Mouse (Mus musculus): ENCODE measurements around the gene Pcdh18. TPM values are rescaled to one million over a fixed set of nuclear protein-coding genes. Genes with fewer than 3 reads are reported as not detected.
A peak's percentile ranks its signal among the peaks of the same experiment; 100 is the strongest.

The Pcdh18 gene
- polyA plus RNA-seq, 1 experiment from 2014 or later, result 53.3 TPM

GRCm38 (mm10) chr3:49757626-49758019, 498 bp upstream of the Pcdh18 start:
- peak overlapping the region; percentile 83 for H3K4me2 ChIP-seq (ENCODE audit: low read length)
- H3K36me3 ChIP-seq (ENCODE audit: control insufficient read depth, insufficient read depth, low read length), result peaks cover 5% of the 10 kb centered on the region; the same call in 1 of the 2 replicates
- peak overlapping the region; percentile 64 for H3K4me3 ChIP-seq (replicated peaks; ENCODE audit: low read depth, low read length)
- peaks cover 16% of the 10 kb centered on the region for H3K4me1 ChIP-seq (ENCODE audit: control insufficient read depth, insufficient read depth, low read length)
- no peaks in the 10 kb centered on the region for H3K27me3 ChIP-seq (ENCODE audit: control insufficient read depth, insufficient read depth, low read length)
- whole genome bisulfite sequencing, result 0% methylated on average over 6 of the region's 6 CpGs
- ATAC-seq (ENCODE audit: low FRiP score, low TSS enrichment) (0 out of 2 replicates have a peak, but pooled peaks have one; percentile 15), DNase-seq (peak; percentile 77)
- H3K27ac ChIP-seq (replicated peaks; ENCODE audit: low read depth, low read length), result peak overlapping the region; percentile 82
- H3K9me3 ChIP-seq (ENCODE audit: control insufficient read depth, low read length), result no peaks in the 10 kb centered on the region
- peak overlapping the region; percentile 73 for H3K9ac ChIP-seq (replicated peaks; ENCODE audit: low read length)

DNA sequence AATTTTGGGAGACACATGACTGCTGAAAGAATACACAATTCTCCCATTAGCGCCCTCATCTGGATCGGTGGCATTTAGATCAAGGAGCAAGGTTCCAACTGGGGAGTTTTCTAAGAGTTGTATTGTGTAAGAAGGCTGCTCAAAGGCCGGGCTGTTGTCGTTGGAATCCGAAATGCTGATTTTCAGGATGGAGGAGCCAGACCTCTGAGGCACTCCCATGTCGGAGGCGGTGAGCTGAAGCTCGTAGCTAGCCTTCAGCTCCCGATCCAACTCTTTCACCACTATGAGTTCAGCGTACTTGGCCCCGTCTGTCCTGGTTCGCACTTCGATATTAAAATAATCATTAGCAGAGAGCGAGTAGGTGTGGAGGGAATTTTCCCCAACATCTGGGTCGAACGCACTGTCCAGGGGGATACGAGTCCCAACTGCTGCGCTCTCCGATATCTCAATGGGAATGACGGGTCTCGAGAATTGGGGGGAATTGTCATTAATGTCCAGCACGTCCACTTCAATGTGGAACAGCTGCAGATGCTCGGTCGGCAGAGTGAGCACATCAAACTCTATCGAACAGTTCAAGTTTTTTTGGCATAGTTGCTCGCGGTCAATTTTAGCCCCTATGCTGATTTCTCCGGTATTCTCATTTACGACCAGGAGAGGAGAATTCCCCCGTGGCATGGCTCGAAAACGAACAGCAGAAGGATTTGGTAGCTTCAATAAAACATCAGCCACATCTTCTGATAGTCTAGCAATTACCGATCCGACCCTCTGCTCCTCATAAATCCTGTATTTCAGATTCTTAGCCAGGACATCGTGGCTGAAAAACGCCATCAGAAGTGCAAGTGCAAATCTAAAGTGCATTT, 909 bp downstream of the Pcdh18 start:
- WGBS, result under 1% methylated on average over 36 of the region's 36 CpGs
- peak overlapping the region; percentile 64 for H3K4me3 ChIP-seq (replicated peaks; ENCODE audit: low read depth, low read length)
- DNase-seq, result peak; percentile 79
- peak overlapping the region; percentile 82 for H3K27ac ChIP-seq (replicated peaks; ENCODE audit: low read depth, low read length)
- H3K9ac ChIP-seq (replicated peaks; ENCODE audit: low read length), result peak overlapping the region; percentile 73
- no peak for ATAC-seq (ENCODE audit: low FRiP score, low TSS enrichment)
- H3K9me3 ChIP-seq (ENCODE audit: control insufficient read depth, low read length), result no peaks in the 10 kb centered on the region
- H3K4me2 ChIP-seq (ENCODE audit: low read length), result peak overlapping the region; percentile 83
- no peaks in the 10 kb centered on the region for H3K27me3 ChIP-seq (ENCODE audit: control insufficient read depth, insufficient read depth, low read length)
- peaks cover 11% of the 10 kb centered on the region for H3K36me3 ChIP-seq (ENCODE audit: control insufficient read depth, insufficient read depth, low read length)
- H3K4me1 ChIP-seq (ENCODE audit: control insufficient read depth, insufficient read depth, low read length), result peaks cover 28% of the 10 kb centered on the region

DNA sequence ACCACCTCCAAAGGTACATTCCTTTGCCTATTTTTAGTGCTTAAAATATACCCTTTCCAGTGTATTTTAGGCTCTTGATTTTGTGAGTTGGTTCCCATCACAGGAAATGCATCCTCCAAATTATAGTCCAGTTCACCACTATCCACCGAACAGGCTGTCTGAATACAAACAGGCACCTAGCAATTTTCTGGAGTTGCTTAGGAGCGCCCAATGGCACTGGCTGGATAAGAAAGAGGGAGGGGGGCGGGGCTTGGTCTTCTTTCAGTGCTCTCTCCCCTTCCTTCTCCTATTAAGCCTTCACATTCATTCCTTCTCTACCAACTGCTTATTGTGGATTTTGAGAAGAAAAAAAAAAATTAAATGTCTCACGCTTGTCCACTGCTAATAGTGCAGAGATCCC, 4.4 kb downstream of the Pcdh18 start:
- peak overlapping the region; percentile 64 for H3K4me3 ChIP-seq (replicated peaks; ENCODE audit: low read depth, low read length)
- H3K9ac ChIP-seq (replicated peaks; ENCODE audit: low read length), result peak overlapping the region; percentile 10; the same call in 1 of the 2 replicates
- peak overlapping the region; percentile 83 for H3K4me2 ChIP-seq (ENCODE audit: low read length)
- peaks cover 25% of the 10 kb centered on the region for H3K36me3 ChIP-seq (ENCODE audit: control insufficient read depth, insufficient read depth, low read length)
- H3K4me1 ChIP-seq (ENCODE audit: control insufficient read depth, insufficient read depth, low read length), result peaks cover 35% of the 10 kb centered on the region
- 59% methylated on average over 4 of the region's 4 CpGs for WGBS
- ATAC-seq (ENCODE audit: low FRiP score, low TSS enrichment) (no peak), DNase-seq (peak; percentile 51)
- no peaks in the 10 kb centered on the region for H3K9me3 ChIP-seq (ENCODE audit: control insufficient read depth, low read length)
- H3K27ac ChIP-seq (replicated peaks; ENCODE audit: low read depth, low read length), result peak overlapping the region; percentile 5; the same call in 1 of the 2 replicates
- no peaks in the 10 kb centered on the region for H3K27me3 ChIP-seq (ENCODE audit: control insufficient read depth, insufficient read depth, low read length)

GRCm38 (mm10) chr3:49749491-49750284, 7.4 kb downstream of the Pcdh18 start:
- ATAC-seq (ENCODE audit: low FRiP score, low TSS enrichment) (no peak), DNase-seq (no peak)
- H3K4me3 ChIP-seq (replicated peaks; ENCODE audit: low read depth, low read length), result no peak overlapping the region
- peak overlapping the region; percentile 13; the same call in 1 of the 2 replicates for H3K4me2 ChIP-seq (ENCODE audit: low read length)
- peaks cover 40% of the 10 kb centered on the region for H3K36me3 ChIP-seq (ENCODE audit: control insufficient read depth, insufficient read depth, low read length)
- no peak overlapping the region for H3K9ac ChIP-seq (replicated peaks; ENCODE audit: low read length)
- peaks cover 30% of the 10 kb centered on the region for H3K4me1 ChIP-seq (ENCODE audit: control insufficient read depth, insufficient read depth, low read length)
- H3K27me3 ChIP-seq (ENCODE audit: control insufficient read depth, insufficient read depth, low read length), result no peaks in the 10 kb centered on the region
- WGBS, result 62% methylated on average over 8 of the region's 8 CpGs
- H3K9me3 ChIP-seq (ENCODE audit: control insufficient read depth, low read length), result no peaks in the 10 kb centered on the region
- H3K27ac ChIP-seq (replicated peaks; ENCODE audit: low read depth, low read length), result no peak overlapping the region

DNA sequence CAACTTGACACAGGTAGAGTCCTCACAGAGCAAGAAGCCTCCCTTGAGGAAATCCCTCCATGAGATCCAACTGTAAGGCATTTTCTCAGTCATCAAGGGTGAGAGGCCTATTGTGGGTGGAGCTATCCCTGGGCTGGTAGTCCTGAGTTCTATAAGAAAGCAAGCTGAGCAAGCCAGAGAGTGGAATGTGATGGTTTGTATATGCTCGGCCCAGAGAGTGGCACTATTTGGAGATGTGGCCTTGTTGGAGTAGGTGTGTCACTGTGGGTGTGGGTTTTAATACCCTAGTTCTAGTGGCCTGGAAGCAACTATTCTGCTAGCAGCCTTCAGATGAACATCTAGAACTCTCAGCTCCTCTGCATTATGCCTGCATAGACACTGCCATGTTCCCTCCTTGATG, 9.1 kb downstream of the Pcdh18 start:
- WGBS, result 94% methylated on average over 1 of the region's 1 CpGs
- no peaks in the 10 kb centered on the region for H3K9me3 ChIP-seq (ENCODE audit: control insufficient read depth, low read length)
- ATAC-seq (ENCODE audit: low FRiP score, low TSS enrichment), result no peak
- H3K4me2 ChIP-seq (ENCODE audit: low read length), result no peak overlapping the region
- peaks cover 40% of the 10 kb centered on the region for H3K36me3 ChIP-seq (ENCODE audit: control insufficient read depth, insufficient read depth, low read length)
- no peaks in the 10 kb centered on the region for H3K27me3 ChIP-seq (ENCODE audit: control insufficient read depth, insufficient read depth, low read length)
- no peak overlapping the region for H3K9ac ChIP-seq (replicated peaks; ENCODE audit: low read length)
- no peak overlapping the region for H3K27ac ChIP-seq (replicated peaks; ENCODE audit: low read depth, low read length)
- H3K4me3 ChIP-seq (replicated peaks; ENCODE audit: low read depth, low read length), result no peak overlapping the region
- H3K4me1 ChIP-seq (ENCODE audit: control insufficient read depth, insufficient read depth, low read length), result peaks cover 23% of the 10 kb centered on the region
- no peak for DNase-seq

- Histone ChIP-seq H3K27me3 (ENCODE audit: control insufficient read depth, insufficient read depth, low read length) (no peaks in the 10 kb centered on the region), H3K27ac (replicated peaks; ENCODE audit: low read depth, low read length) (no peak overlapping the region), H3K4me3 (replicated peaks; ENCODE audit: low read depth, low read length) (no peak overlapping the region), H3K4me1 (ENCODE audit: control insufficient read depth, insufficient read depth, low read length) (no peaks in the 10 kb centered on the region), H3K9me3 (ENCODE audit: control insufficient read depth, low read length) (no peaks in the 10 kb centered on the region), H3K9ac (replicated peaks; ENCODE audit: low read length) (no peak overlapping the region), H3K36me3 (ENCODE audit: control insufficient read depth, insufficient read depth, low read length) (no peaks in the 10 kb centered on the region), H3K4me2 (ENCODE audit: low read length) (no peak overlapping the region)
- ATAC-seq (ENCODE audit: low FRiP score, low TSS enrichment), result no peak
- WGBS, result 81% methylated on average over 2 of the region's 2 CpGs
- DNase-seq, result no peak
Observed at GRCm38 (mm10) chr3:49739061-49739460, 18.1 kb downstream of the Pcdh18 start.

GRCm38 (mm10) chr3:49738531-49738930, 18.6 kb downstream of the Pcdh18 start:
- Histone ChIP-seq H3K36me3 (ENCODE audit: control insufficient read depth, insufficient read depth, low read length) (no peaks in the 10 kb centered on the region), H3K4me3 (replicated peaks; ENCODE audit: low read depth, low read length) (no peak overlapping the region), H3K4me1 (ENCODE audit: control insufficient read depth, insufficient read depth, low read length) (no peaks in the 10 kb centered on the region), H3K27ac (replicated peaks; ENCODE audit: low read depth, low read length) (no peak overlapping the region), H3K27me3 (ENCODE audit: control insufficient read depth, insufficient read depth, low read length) (no peaks in the 10 kb centered on the region), H3K9me3 (ENCODE audit: control insufficient read depth, low read length) (no peaks in the 10 kb centered on the region), H3K9ac (replicated peaks; ENCODE audit: low read length) (no peak overlapping the region), H3K4me2 (ENCODE audit: low read length) (no peak overlapping the region)
- ATAC-seq (ENCODE audit: low FRiP score, low TSS enrichment) (no peak), DNase-seq (no peak)

GRCm38 (mm10) chr3:49706503-49706902, 50.6 kb downstream of the Pcdh18 start:
- WGBS, result 8% methylated on average over 2 of the region's 2 CpGs
- ATAC-seq (ENCODE audit: low FRiP score, low TSS enrichment), result 0 out of 2 replicates have a peak, but pooled peaks have one; percentile 17

More at GRCm38 (mm10) chr3:49706503-49706902, 50.6 kb downstream of the Pcdh18 start:
- H3K27me3 ChIP-seq (ENCODE audit: control insufficient read depth, insufficient read depth, low read length), result no peaks in the 10 kb centered on the region
- H3K4me1 ChIP-seq (ENCODE audit: control insufficient read depth, insufficient read depth, low read length), result 0 out of 2 replicates have a peak, but pooled peaks cover 3% of the 10 kb centered on the region
- no peak overlapping the region for H3K4me2 ChIP-seq (ENCODE audit: low read length)
- no peaks in the 10 kb centered on the region for H3K9me3 ChIP-seq (ENCODE audit: control insufficient read depth, low read length)
- H3K36me3 ChIP-seq (ENCODE audit: control insufficient read depth, insufficient read depth, low read length), result no peaks in the 10 kb centered on the region
- H3K27ac ChIP-seq (replicated peaks; ENCODE audit: low read depth, low read length), result no peak overlapping the region
- no peak overlapping the region for H3K4me3 ChIP-seq (replicated peaks; ENCODE audit: low read depth, low read length)
- H3K9ac ChIP-seq (replicated peaks; ENCODE audit: low read length), result no peak overlapping the region
- DNase-seq, result no peak
